Mouse (Mus musculus) ES-E14 (cell line): ENCODE measurements at regions not wholly inside any gene's neighbourhood (a gene's known extent, or its start where the extent isn't known, plus 50 kb on each side); places are given as distances from the start of the nearest gene placed in this dataset.

ENCODE experiments used
- DNase-seq: peaks from one replicate; pipeline ENCODE4 v3.0.0-alpha.2; 2013; ENCODE audit warnings: low read depth, low spot score
- H3K27ac ChIP-seq: 2 replicates; pipeline ENCODE4 v1.5.1; 2012; ENCODE audit warnings: low read depth, mild to moderate bottlenecking, low read length, moderate library complexity, mixed read lengths; ENCODE audit not compliant: poor library complexity, insufficient read depth, severe bottlenecking
- H3K36me3 ChIP-seq: 2 replicates; pipeline ENCODE4 v1.6.1; 2012; ENCODE audit warnings: mild to moderate bottlenecking, low read length, moderate library complexity, mixed read lengths; ENCODE audit not compliant: control insufficient read depth, poor library complexity, insufficient read depth, severe bottlenecking
- H3K4me1 ChIP-seq, 2 experiments: fragments of 150-350 bp in 1 of 2; sonication (generic) in 1 of 2; 2 replicates each; pipeline ENCODE4 v1.6.1; 2012; ENCODE audit warnings: low read length in 2 of 2, mild to moderate bottlenecking in 1 of 2, mixed read lengths in 1 of 2; ENCODE audit not compliant: control insufficient read depth in 2 of 2, insufficient read depth in 2 of 2, poor library complexity in 1 of 2
- H3K4me3 ChIP-seq, 2 experiments: fragments of 150-350 bp in 1 of 2; sonication (generic) in 1 of 2; 2 replicates each; pipeline ENCODE4 v1.5.1; 2012; ENCODE audit warnings: low read length in 2 of 2, low read depth in 1 of 2, mild to moderate bottlenecking in 1 of 2, mixed read lengths in 1 of 2; ENCODE audit not compliant: insufficient read depth in 1 of 2, poor library complexity in 1 of 2, severe bottlenecking in 1 of 2
- H3K9ac ChIP-seq: 2 replicates; pipeline ENCODE4 v1.6.1; 2012; ENCODE audit warnings: low read depth, mild to moderate bottlenecking, low read length, mixed read lengths; ENCODE audit not compliant: poor library complexity, insufficient read depth, severe bottlenecking
- H3K9me3 ChIP-seq: fragments of 150-350 bp; sonication (generic); 2 replicates; pipeline ENCODE4 v1.6.1; 2012; ENCODE audit warnings: low read depth, mild to moderate bottlenecking, low read length; ENCODE audit not compliant: control insufficient read depth, insufficient read depth
- CHD2 ChIP-seq: IDR thresholded peaks from 2 replicates; pipeline ENCODE4 v1.6.1; 2014; ENCODE audit warnings: mild to moderate bottlenecking, low read depth, low read length, inconsistent platforms
- HCFC1 ChIP-seq: IDR thresholded peaks from 2 replicates; pipeline ENCODE4 v1.6.1; 2012; ENCODE audit warnings: low read length, inconsistent platforms, borderline replicate concordance; ENCODE audit not compliant: insufficient read depth
- MAFK ChIP-seq: IDR thresholded peaks from 2 replicates; pipeline ENCODE4 v1.6.1; 2014; ENCODE audit warnings: mild to moderate bottlenecking, low read depth, low read length, inconsistent platforms; ENCODE audit not compliant: insufficient read depth
- ZC3H11A ChIP-seq: IDR thresholded peaks from 2 replicates; pipeline ENCODE4 v1.6.1; 2012; ENCODE audit warnings: low read depth, mild to moderate bottlenecking, inconsistent platforms, low read length, borderline replicate concordance
- ZNF384 ChIP-seq: IDR thresholded peaks from 2 replicates; pipeline ENCODE4 v1.6.1; 2012; ENCODE audit warnings: low read depth, low read length, inconsistent platforms
- in situ Hi-C, 2 experiments: fragments of 600-800 bp; cut with MboI; formaldehyde crosslinking; loops; one replicate each; pipeline ENCODE4 v1.15.1; 2025; ENCODE audit warnings: low sequenced_read_pairs in 2 of 2, inconsistent platforms in 1 of 2; ENCODE audit not compliant: unreplicated experiment in 2 of 2

DNA sequence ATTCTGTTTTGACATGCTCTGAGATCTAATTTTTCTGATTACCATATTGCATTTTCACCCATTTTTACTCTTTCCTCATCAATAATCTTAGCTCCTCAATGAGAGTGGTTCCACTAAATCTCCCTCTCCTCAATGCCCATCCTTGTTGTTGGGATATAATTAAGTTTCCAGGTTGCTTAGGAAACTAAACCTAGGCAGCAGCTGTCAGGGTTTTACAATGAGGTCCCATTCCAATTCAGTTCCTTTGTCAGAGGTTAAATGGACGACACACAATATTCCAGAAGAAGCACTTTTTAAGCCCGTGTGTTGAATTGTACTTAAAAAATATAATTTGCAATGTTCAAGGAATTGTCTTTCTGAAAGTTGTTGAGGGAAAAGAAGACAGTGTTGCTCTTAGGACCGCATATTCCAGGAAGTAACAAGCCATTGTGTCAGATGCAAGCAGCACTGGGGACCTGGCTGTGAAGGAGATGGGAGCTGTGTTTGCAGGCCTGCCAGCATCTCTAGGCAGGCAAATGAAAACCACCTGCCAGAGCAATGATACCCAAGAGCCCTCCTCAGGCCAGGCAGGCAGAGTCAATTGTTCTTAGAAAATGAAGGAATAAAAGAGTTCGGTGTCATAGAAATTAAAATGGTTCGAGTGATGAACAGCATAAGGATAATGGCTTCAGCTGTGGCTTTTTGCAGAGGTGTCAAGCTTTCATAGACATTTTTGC is 492.2 kb upstream of the Pbx1 start:
- Histone ChIP-seq H3K9me3 (no peaks in the 10 kb centered on the region), H3K27ac (no peak overlapping the region), H3K36me3 (no peaks in the 10 kb centered on the region), H3K4me3 (no peak overlapping the region), H3K4me1 (no peaks in the 10 kb centered on the region), H3K9ac (no peak overlapping the region)
- TF ChIP-seq ZC3H11A (no peak), ZNF384 (no peak), HCFC1 (no peak), CHD2 (no peak), MAFK (no peak)
- in situ Hi-C loops: no loop called here
- no peak for DNase-seq

DNA sequence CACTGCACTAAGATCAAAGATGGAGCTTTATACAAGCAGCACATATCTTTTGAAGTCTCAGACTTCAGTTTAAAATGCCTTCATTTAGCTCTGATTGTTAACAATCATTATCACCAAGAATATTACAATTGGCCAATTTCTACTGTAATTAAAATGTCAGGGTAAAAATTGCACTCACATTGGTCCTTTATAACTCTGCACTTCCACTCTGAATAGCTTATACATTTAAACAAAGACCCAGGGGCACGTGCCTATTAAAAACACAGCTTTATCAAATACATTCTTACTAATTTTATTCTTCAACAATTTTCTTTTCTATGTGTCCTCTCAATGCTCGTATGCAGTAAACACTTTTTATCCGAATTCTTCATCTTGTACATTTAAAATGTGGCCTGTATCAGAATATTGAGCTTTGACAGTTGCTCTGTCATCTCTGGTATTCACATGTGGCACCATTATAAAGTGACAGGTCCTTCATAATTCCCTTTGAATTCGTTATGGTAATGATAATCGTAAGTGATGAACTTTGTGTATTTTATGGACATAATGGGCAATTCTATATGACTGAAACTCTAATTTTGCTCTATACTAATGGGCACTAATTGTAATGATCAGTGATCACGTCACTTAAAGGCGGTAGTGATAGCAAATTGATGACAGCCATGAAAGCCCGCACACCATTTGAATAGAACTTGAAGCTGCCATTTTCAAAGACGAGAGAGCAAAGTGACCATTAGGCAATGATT is 486.4 kb upstream of the Pbx1 start:
- in situ Hi-C loops: no loop called here
- TF ChIP-seq ZC3H11A (no peak), MAFK (no peak), ZNF384 (no peak), CHD2 (no peak), HCFC1 (no peak)

GRCm38 (mm10) chr1:168908684-168909175 is 476.7 kb upstream of the Pbx1 start:
- no peak for DNase-seq
- no peaks in the 10 kb centered on the region for H3K4me1 ChIP-seq
- in situ Hi-C loops: no loop called here

More for the DNA sequence above, 486.4 kb upstream of the Pbx1 start:
- H3K4me1 ChIP-seq: no peaks in the 10 kb centered on the region
- H3K27ac ChIP-seq: no peak overlapping the region
- no peak overlapping the region for H3K4me3 ChIP-seq
- H3K36me3 ChIP-seq: no peaks in the 10 kb centered on the region
- no peak for DNase-seq
- no peaks in the 10 kb centered on the region for H3K9me3 ChIP-seq
- no peak overlapping the region for H3K9ac ChIP-seq

GRCm38 (mm10) chr1:168908192-168908591 is 476.1 kb upstream of the Pbx1 start:
- Histone ChIP-seq H3K27ac (no peak overlapping the region), H3K36me3 (no peaks in the 10 kb centered on the region), H3K4me1 (no peaks in the 10 kb centered on the region), H3K9ac (no peak overlapping the region), H3K9me3 (no peaks in the 10 kb centered on the region), H3K4me3 (no peak overlapping the region)
- in situ Hi-C loops: no loop called here
- no peak for TF ChIP-seq ZNF384
- TF ChIP-seq MAFK: no peak
- no peak for TF ChIP-seq ZC3H11A
- no peak for DNase-seq

More at GRCm38 (mm10) chr1:168908684-168909175, 476.7 kb upstream of the Pbx1 start:
- Histone ChIP-seq H3K4me3 (no peak overlapping the region), H3K36me3 (no peaks in the 10 kb centered on the region), H3K9ac (no peak overlapping the region), H3K9me3 (no peaks in the 10 kb centered on the region), H3K27ac (no peak overlapping the region)
- TF ChIP-seq HCFC1 (no peak), MAFK (no peak), ZNF384 (no peak), CHD2 (no peak), ZC3H11A (no peak)
